Mouse (Mus musculus): Measurements from ENCODE around the gene A930018P22Rik.
"Not testable (repeated sequence)": the region's sequence is repeated elsewhere in the genome, so short reads cannot be mapped to it uniquely, and the experiment has no call there.

DNA sequence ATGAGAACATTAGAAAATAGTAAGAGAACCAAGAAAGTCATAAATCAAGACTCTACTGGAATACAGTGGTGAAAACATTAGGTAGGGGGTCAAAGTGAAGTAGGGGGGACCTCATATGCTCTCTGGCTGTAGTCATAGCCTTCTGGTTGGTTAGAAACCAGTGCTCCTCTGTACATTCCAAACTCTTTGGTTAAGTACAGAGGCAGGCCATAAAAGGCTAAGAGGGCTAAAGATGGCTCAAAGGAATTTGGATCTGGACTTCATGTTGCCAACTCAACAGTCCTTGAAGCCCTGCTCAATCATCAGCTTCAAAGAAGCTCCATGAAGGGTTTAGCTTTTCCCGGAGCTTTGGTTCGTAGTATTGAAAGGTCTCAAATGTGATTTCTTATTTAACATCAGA, 13.5 kb upstream of the A930018P22Rik start:
- not testable (repeated sequence) for TF ChIP-seq CTCF (IDR thresholded peaks at IDR 0.05; ENCODE audit: borderline replicate concordance, extremely low read depth, insufficient read depth, insufficient read length); POLR2A (IDR thresholded peaks at IDR 0.05; ENCODE audit: borderline replicate concordance, extremely low read depth, insufficient read depth, insufficient read length, poor library complexity, severe bottlenecking)

All from brain, embryonic 14.5 days (tissue).